Mouse (Mus musculus): ENCODE data around the gene Gstm7.

GRCm38 (mm10) chr3:107929243-107929642 lies 2.4 kb downstream of the Gstm7 start:
- TF ChIP-seq HCFC1 (IDR thresholded peaks at IDR 0.05; ENCODE audit: borderline replicate concordance, insufficient read depth, low read length) = no peak
- TF ChIP-seq CHD2 (IDR thresholded peaks at IDR 0.05; ENCODE audit: low read depth, low read length) = no peak
